Mouse (Mus musculus) ES-Bruce4 (cell line): ENCODE results near the gene Slc22a2. TPM values are rescaled to one million over a fixed set of nuclear protein-coding genes. Genes with fewer than 3 reads are reported as not detected.

ENCODE experiments used
- H3K27ac ChIP-seq: 2 replicates; pipeline ENCODE4 v1.5.1; 2012; ENCODE audit warnings: low read length, inconsistent platforms; ENCODE audit not compliant: insufficient read depth
- H3K27me3 ChIP-seq: 2 replicates; pipeline ENCODE4 v1.6.1; 2012; ENCODE audit warnings: mild to moderate bottlenecking, low read length, inconsistent platforms; ENCODE audit not compliant: control insufficient read depth, poor library complexity, insufficient read depth, severe bottlenecking
- H3K36me3 ChIP-seq: 2 replicates; pipeline ENCODE4 v1.6.1; 2012; ENCODE audit warnings: inconsistent platforms, mild to moderate bottlenecking, low read length, moderate library complexity; ENCODE audit not compliant: control insufficient read depth, poor library complexity, insufficient read depth, severe bottlenecking
- H3K4me1 ChIP-seq: one replicate; pipeline ENCODE4 v1.8.1; 2011; ENCODE audit warnings: low read length; ENCODE audit not compliant: control insufficient read depth, insufficient read depth
- H3K4me3 ChIP-seq: 2 replicates; pipeline ENCODE4 v1.5.1; 2011; ENCODE audit warnings: low read depth, mild to moderate bottlenecking, low read length
- H3K9ac ChIP-seq: 2 replicates; pipeline ENCODE4 v1.6.1; 2012; ENCODE audit warnings: low read depth, mild to moderate bottlenecking, inconsistent platforms; ENCODE audit not compliant: poor library complexity, severe bottlenecking
- H3K9me3 ChIP-seq: replicated peaks from 2 replicates; pipeline ENCODE4 v1.6.1; 2012; ENCODE audit warnings: mild to moderate bottlenecking, low read length, inconsistent platforms; ENCODE audit not compliant: control insufficient read depth, poor library complexity, insufficient read depth, severe bottlenecking
- CTCF ChIP-seq: IDR thresholded peaks from one replicate; pipeline ENCODE4 v1.8.1; 2011; ENCODE audit warnings: low read depth, low read length
- EP300 ChIP-seq: IDR thresholded peaks from 2 replicates; pipeline ENCODE4 v1.6.1; 2011; ENCODE audit warnings: low read depth, low read length; ENCODE audit not compliant: insufficient read depth
- POLR2A ChIP-seq: IDR thresholded peaks from one replicate; pipeline ENCODE4 v1.8.1; 2011; ENCODE audit warnings: low read length; ENCODE audit not compliant: insufficient read depth
- polyA plus RNA-seq: library from polyadenylated mRNA; stranded (reverse); fragments of >200 nt; gene quantifications from 2 replicates; pipeline ENCODE4 v1.2.4, GENCODE M21; 2011; ENCODE audit warnings: low read depth; ENCODE audit not compliant: missing spikeins, insufficient read depth, insufficient read length

The Slc22a2 gene
- polyA plus RNA-seq, 1 experiment = not detected

DNA sequence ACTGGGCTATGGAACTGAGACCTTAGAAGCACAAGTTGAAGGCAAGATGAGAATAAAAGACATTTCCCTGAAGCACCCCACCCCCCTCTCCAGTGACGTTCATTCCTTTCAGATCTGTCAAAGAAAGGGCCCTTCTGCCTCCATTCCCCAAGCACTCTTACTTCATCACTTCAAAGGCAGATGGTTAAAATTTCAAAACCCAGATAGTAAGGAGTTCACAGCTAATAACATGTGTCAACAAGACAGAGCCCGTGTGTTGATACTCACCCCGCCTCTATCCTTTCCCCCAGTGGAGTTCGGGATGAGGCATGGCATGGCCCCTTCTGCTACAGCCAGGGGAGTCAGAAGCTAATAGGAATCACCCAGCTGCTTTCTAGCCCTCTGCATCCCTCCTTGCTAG is 31.5 kb downstream of the Slc22a2 start:
- no peak overlapping the region for H3K9ac ChIP-seq
- H3K27me3 ChIP-seq = no peaks in the 10 kb centered on the region
- no peaks in the 10 kb centered on the region for H3K4me1 ChIP-seq
- no peak for TF ChIP-seq EP300
- TF ChIP-seq POLR2A = no peak
- no peak for TF ChIP-seq CTCF
- no peak overlapping the region for H3K4me3 ChIP-seq
- no peaks in the 10 kb centered on the region for H3K9me3 ChIP-seq
- H3K36me3 ChIP-seq = no peaks in the 10 kb centered on the region
- no peak overlapping the region for H3K27ac ChIP-seq

DNA sequence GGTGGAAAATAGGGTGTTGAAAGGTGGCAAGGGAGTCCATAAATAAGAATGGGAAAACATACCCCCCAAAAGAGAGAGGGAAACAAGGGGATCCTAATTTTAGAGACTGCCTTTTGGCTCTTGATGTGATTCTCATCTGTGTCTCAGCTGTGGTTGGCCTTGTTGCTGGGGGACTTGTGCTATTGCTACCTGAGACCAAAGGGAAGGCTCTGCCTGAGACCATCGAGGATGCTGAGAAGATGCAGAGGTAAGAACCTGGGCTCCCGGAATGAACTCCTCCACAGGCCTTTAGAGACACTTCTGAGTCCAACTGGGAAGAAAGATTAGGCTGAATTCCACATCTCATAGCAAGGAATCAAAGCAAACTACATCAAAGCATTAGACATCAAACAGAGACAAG is 35.7 kb downstream of the Slc22a2 start:
- no peak overlapping the region for H3K27ac ChIP-seq
- TF ChIP-seq POLR2A (no peak), CTCF (no peak), EP300 (no peak)
- no peaks in the 10 kb centered on the region for H3K36me3 ChIP-seq
- H3K9ac ChIP-seq = no peak overlapping the region
- H3K4me1 ChIP-seq = no peaks in the 10 kb centered on the region
- H3K9me3 ChIP-seq = no peaks in the 10 kb centered on the region
- no peaks in the 10 kb centered on the region for H3K27me3 ChIP-seq
- H3K4me3 ChIP-seq = no peak overlapping the region

DNA sequence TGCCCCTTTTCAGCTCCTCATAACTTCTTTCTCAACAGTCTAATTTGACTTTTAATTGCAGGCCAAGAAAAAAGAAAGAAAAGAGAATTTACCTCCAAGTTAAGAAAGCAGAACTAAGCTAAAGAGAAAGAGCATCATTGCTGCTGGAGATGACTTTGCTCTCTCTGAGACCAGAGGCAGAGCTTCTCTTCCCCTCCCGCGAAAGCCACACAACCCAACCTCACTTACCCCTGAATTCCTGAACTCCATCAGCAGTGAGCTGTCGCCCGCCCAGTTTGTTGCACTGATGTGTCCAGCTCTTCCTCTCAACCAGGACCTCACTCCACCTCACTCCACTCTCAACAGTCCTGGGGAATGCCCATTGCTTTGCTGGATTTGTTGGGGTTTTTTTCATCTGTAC is 44.1 kb downstream of the Slc22a2 start:
- no peaks in the 10 kb centered on the region for H3K4me1 ChIP-seq
- no peaks in the 10 kb centered on the region for H3K9me3 ChIP-seq
- no peaks in the 10 kb centered on the region for H3K27me3 ChIP-seq
- no peak for TF ChIP-seq CTCF
- TF ChIP-seq EP300 = no peak
- no peak for TF ChIP-seq POLR2A
- no peak overlapping the region for H3K27ac ChIP-seq
- no peaks in the 10 kb centered on the region for H3K36me3 ChIP-seq
- no peak overlapping the region for H3K9ac ChIP-seq
- no peak overlapping the region for H3K4me3 ChIP-seq

DNA sequence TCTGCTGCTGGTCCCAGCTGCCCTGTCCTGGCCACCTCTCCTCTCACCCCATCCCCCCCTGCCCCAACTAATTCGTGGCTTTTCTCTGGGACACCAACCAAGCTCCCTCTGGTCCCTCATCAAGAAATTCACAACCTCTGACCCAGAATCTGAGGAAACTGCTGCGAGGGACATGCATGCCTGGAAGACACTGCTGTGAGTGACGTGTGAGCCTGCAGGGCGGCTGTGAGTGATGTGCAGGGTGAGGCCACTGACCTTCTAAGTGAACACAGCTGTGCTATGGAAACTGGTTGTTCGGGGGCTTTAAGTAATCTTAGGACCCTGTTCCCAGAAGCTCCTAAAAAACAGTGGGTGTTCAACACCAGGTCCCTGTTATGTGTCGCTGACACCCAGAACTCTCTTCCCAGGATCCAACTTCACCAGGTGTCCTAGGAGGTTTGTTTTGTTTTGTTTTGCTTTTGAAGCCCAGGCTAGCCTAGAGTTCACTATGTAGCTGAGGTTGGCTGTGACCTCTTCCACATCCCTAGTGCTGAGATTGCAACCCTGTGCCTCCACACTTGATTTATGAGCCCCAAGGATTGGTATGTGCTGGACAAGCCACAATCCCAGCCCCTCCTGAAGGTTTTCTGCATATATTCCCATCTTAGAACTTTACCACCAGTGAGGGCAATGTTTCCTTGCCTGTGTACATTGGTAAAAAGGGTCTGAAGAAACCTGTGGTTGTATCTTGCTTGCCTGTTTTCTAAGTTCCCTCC is 47.2 kb downstream of the Slc22a2 start:
- Histone ChIP-seq H3K9ac (no peak overlapping the region), H3K36me3 (no peaks in the 10 kb centered on the region), H3K9me3 (no peaks in the 10 kb centered on the region), H3K4me3 (no peak overlapping the region), H3K27ac (no peak overlapping the region), H3K4me1 (no peaks in the 10 kb centered on the region), H3K27me3 (no peaks in the 10 kb centered on the region)
- TF ChIP-seq CTCF (no peak), EP300 (no peak), POLR2A (no peak)

DNA sequence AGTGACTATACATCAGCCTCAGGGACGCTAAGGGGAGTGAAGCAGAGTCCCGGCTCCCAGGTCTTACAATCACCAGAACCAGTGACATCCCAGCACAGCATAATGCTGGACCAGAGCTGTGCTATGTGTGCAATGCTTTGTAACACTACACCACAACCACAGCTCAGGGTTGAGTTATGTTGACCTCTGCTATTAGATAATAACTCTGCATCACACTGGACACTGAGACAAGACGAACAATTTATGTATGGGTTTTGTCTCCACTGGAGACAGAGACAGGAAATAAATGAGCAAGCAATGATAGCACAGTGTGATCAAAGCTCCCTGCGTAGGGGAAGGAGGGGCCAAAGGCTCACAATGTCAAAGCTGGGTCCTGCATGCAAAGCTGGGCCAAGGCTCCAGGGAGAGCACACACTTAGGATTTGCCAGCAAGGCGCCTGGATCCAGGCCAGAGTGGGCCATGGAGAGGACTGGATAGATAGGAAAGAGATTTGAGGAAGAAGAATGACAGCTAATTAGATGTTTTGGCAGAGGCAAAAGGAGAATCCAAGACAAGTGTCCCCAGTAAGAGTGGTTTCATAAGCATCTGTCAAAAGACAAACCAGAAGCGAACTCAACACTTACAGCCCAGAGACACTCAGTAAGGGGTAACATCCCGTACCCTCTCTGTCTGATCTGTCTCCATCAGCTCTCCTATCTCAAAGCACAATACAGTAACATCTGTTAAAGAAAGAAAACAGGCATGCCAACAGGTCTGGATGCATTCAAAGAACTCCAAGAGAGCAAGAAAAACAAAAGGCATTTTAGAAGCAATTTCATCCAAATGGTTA is 48.1 kb downstream of the Slc22a2 start:
- H3K27me3 ChIP-seq = no peaks in the 10 kb centered on the region
- no peak overlapping the region for H3K9ac ChIP-seq
- no peaks in the 10 kb centered on the region for H3K36me3 ChIP-seq
- H3K4me3 ChIP-seq = no peak overlapping the region
- no peak overlapping the region for H3K27ac ChIP-seq
- no peaks in the 10 kb centered on the region for H3K4me1 ChIP-seq
- no peak for TF ChIP-seq POLR2A
- TF ChIP-seq EP300 = no peak
- TF ChIP-seq CTCF = no peak
- H3K9me3 ChIP-seq = no peaks in the 10 kb centered on the region

DNA sequence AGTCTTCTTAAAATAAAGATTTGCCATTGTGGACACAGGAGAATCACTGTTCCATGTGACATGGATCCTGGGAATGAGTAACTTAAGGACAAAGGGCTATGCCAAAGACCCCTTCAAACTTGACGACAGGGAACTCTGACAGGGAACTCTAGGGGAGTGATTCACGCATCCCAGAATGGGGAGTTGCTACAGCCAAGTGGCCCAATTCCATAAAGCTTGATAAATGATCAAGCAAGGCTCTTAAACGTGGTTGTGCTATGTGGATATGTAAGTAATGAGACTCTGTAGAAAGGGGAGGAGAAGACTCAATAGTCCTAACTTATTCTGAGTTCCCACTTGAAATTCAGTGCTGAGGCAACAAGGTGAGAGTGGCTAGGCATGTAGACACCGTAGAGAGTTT is 50.9 kb downstream of the Slc22a2 start:
- Histone ChIP-seq H3K27me3 (no peaks in the 10 kb centered on the region), H3K4me1 (no peaks in the 10 kb centered on the region), H3K9ac (no peak overlapping the region), H3K36me3 (no peaks in the 10 kb centered on the region), H3K9me3 (no peaks in the 10 kb centered on the region; the same call in 1 of the 2 replicates), H3K4me3 (no peak overlapping the region), H3K27ac (no peak overlapping the region)
- TF ChIP-seq CTCF (no peak), POLR2A (no peak), EP300 (no peak)
